In the genomic region with DNA sequence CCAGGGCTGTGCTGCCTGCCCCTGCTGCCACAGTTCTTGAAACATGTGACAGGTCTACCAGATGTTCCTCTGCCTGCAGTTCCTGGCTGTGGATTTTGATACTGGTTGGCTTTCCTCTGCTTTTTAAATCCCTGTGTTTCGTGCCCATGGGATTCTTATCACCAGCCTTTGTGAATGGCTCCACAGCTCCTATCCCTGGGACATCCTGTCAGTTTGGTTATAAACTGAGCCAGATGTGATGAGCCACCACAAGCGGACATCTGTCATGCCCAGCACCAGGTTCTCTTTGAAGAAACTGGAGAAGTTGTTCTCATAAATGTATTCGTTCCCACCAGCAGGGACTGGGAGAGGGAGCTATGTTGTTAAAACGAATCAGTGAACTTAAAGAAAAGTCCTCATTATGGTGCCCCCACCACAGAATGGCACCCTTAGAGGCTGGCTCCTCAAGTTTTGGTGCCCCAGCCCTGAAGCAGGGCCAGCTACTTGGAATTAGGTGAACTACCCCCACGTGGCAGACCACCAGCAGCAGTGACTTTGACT, we compare ENCODE assay signal across 17 mouse cellular contexts. TPM values are rescaled to one million over a fixed set of nuclear protein-coding genes. Genes with fewer than 3 reads are reported as not detected.
DNase-seq lines count a peak whose midpoint lies in the region; ATAC-seq and TF ChIP-seq lines count a peak whose summit lies in the region.
"Had no signal": no experiment of that assay in that cellular context is flagged by ENCODE, and none has a peak within 500 bp of the region (broad histone marks: within the 10 kb centered on the region; RNA-seq: fewer than 3 reads in every experiment).

No protein-coding gene starts in this region.

- H3K79me2 ChIP-seq in heart, adult 2 months (replicated peaks; ENCODE audit: control insufficient read depth, insufficient read depth, low read length): no peaks in the 10 kb centered on the region; the same call in 1 of the 2 replicates

- no peak for TF ChIP-seq POLR2A in heart, adult 2 months (IDR thresholded peaks at IDR 0.05; ENCODE audit: insufficient read depth, low read depth, low read length)

- H3K27me3 ChIP-seq in heart, embryonic 12.5 days (replicated peaks): no peaks in the 10 kb centered on the region
- H3K27me3 ChIP-seq in heart, adult 2 months (ENCODE audit: control insufficient read depth, insufficient read depth, low read length): no peaks in the 10 kb centered on the region
- no peaks in the 10 kb centered on the region for H3K27me3 ChIP-seq in neural tube, embryonic 13.5 days
- H3K27me3 ChIP-seq in stomach, postnatal 0 days (ENCODE audit: control insufficient read depth, insufficient read depth, low read length): no peaks in the 10 kb centered on the region
- H3K27me3 ChIP-seq: intestine, embryonic 15.5 days had no signal

- no peak overlapping the region for H3K4me3 ChIP-seq in heart, embryonic 12.5 days
- H3K4me3 ChIP-seq in heart, adult 2 months: no peak overlapping the region
- H3K4me3 ChIP-seq in left cerebral cortex, adult 2 months: no peak overlapping the region
- no peak overlapping the region for H3K4me3 ChIP-seq in neural tube, embryonic 13.5 days
- no peak overlapping the region for H3K4me3 ChIP-seq in stomach, postnatal 0 days (ENCODE audit: low read depth, low read length)
- H3K4me3 ChIP-seq: hindbrain, embryonic 10.5 days; intestine, embryonic 15.5 days had no signal

- no peak overlapping the region for H3K9ac ChIP-seq in heart, embryonic 12.5 days
- H3K9ac ChIP-seq in heart, adult 2 months (ENCODE audit: low read depth, low read length): no peak overlapping the region
- H3K9ac ChIP-seq in neural tube, embryonic 13.5 days: no peak overlapping the region
- no peak overlapping the region for H3K9ac ChIP-seq in stomach, postnatal 0 days (ENCODE audit: low read length)
- H3K9ac ChIP-seq: intestine, embryonic 15.5 days; liver, embryonic 14.5 days had no signal

- TF ChIP-seq CTCF in heart, adult 2 months (IDR thresholded peaks at IDR 0.05): no peak
- no peak for TF ChIP-seq CTCF in left cerebral cortex, adult 2 months (IDR thresholded peaks at IDR 0.05)
- TF ChIP-seq CTCF in stomach, postnatal 0 days (IDR thresholded peaks at IDR 0.05; ENCODE audit: low read depth): no peak

- DNase-seq in heart, adult 2 months: no peak
- DNase-seq in left cerebral cortex, adult 2 months (ENCODE audit: extremely low spot score in 1 of 2, low spot score in 2 of 2): no peak
- no peak for DNase-seq in left cerebral cortex, postnatal 14 days (ENCODE audit: low spot score in 2 of 2)
- no peak for DNase-seq in neural tube, embryonic 10.5 days (ENCODE audit: extremely low spot score, low spot score)
- no peak for DNase-seq in stomach, postnatal 0 days (ENCODE audit: low spot score)
- DNase-seq: adrenal gland, postnatal 36 days; cerebellum, postnatal 25 days; right cerebral cortex, postnatal 14 days; thymus, adult 2 months had no signal

- ATAC-seq in heart, embryonic 12.5 days (ENCODE audit: insufficient number of reproducible peaks, low FRiP score): no peak
- no peak for ATAC-seq in neural tube, embryonic 13.5 days (ENCODE audit: low read depth)
- ATAC-seq in stomach, postnatal 0 days (ENCODE audit: low FRiP score, low TSS enrichment): no peak
- no peak for ATAC-seq in frontal cortex, adult (ENCODE audit: low TSS enrichment)
- ATAC-seq: activated CD4-positive, CD25-positive, alpha-beta regulatory T cell, adult 4 months; intestine, embryonic 15.5 days had no signal

- H3K36me3 ChIP-seq in heart, embryonic 12.5 days: peaks cover 66% of the 10 kb centered on the region
- peaks cover 46% of the 10 kb centered on the region for H3K36me3 ChIP-seq in heart, adult 2 months (ENCODE audit: control insufficient read depth, insufficient read depth, low read length)
- peaks cover 71% of the 10 kb centered on the region for H3K36me3 ChIP-seq in neural tube, embryonic 13.5 days
- H3K36me3 ChIP-seq in stomach, postnatal 0 days (ENCODE audit: control insufficient read depth, insufficient read depth, low read length): peaks cover 48% of the 10 kb centered on the region

- intact Hi-C loops in heart, adult 2 months (cut with DNase I): no loop called here
- intact Hi-C loops in left cerebral cortex, adult 2 months (cut with DNase I): no loop called here
- intact Hi-C loops in left cerebral cortex, postnatal 14 days (cut with DNase I): loop anchor here (5.0 kb wide), 1 partner anchor 45 kb away; no protein-coding TSS in a partner anchor

- H3K4me1 ChIP-seq in heart, embryonic 12.5 days (replicated peaks): peaks cover 50% of the 10 kb centered on the region
- peaks cover 15% of the 10 kb centered on the region for H3K4me1 ChIP-seq in heart, adult 2 months (ENCODE audit: control insufficient read depth, insufficient read depth, low read length)
- peaks cover 25% of the 10 kb centered on the region for H3K4me1 ChIP-seq in neural tube, embryonic 13.5 days (replicated peaks)
- peaks cover 2% of the 10 kb centered on the region; the same call in 1 of the 2 replicates for H3K4me1 ChIP-seq in stomach, postnatal 0 days (replicated peaks; ENCODE audit: control insufficient read depth, insufficient read depth)

- no peak overlapping the region for H3K4me2 ChIP-seq in heart, embryonic 12.5 days
- no peak overlapping the region for H3K4me2 ChIP-seq in neural tube, embryonic 13.5 days
- no peak overlapping the region for H3K4me2 ChIP-seq in stomach, postnatal 0 days (replicated peaks; ENCODE audit: low read depth)
- H3K4me2 ChIP-seq: intestine, embryonic 15.5 days had no signal

- no peak for TF ChIP-seq EP300 in heart, adult 2 months (IDR thresholded peaks at IDR 0.05; ENCODE audit: insufficient read depth, low read depth, low read length)
- no peak for TF ChIP-seq EP300 in stomach, postnatal 0 days (optimal IDR thresholded peaks at IDR 0.05)

- peak overlapping the region; percentile 10; the same call in 1 of the 2 replicates for H3K27ac ChIP-seq in heart, embryonic 12.5 days (ENCODE audit: poor library complexity, severe bottlenecking)
- no peak overlapping the region for H3K27ac ChIP-seq in heart, adult 2 months
- peak overlapping the region; percentile 8; the same call in 1 of the 2 replicates for H3K27ac ChIP-seq in left cerebral cortex, adult 2 months
- H3K27ac ChIP-seq in neural tube, embryonic 13.5 days (replicated peaks): peak overlapping the region; percentile 33; the same call in 1 of the 2 replicates
- peak overlapping the region; percentile 71 for H3K27ac ChIP-seq in stomach, postnatal 0 days (replicated peaks)
- H3K27ac ChIP-seq: hindbrain, embryonic 10.5 days; liver, embryonic 14.5 days had no signal

- no peaks in the 10 kb centered on the region for H3K9me3 ChIP-seq in heart, embryonic 12.5 days (replicated peaks)
- H3K9me3 ChIP-seq in neural tube, embryonic 13.5 days: no peaks in the 10 kb centered on the region
- H3K9me3 ChIP-seq in stomach, postnatal 0 days (ENCODE audit: control insufficient read depth, low read length): no peaks in the 10 kb centered on the region
- H3K9me3 ChIP-seq: hindbrain, embryonic 10.5 days; intestine, embryonic 15.5 days had no signal

- WGBS in heart, embryonic 12.5 days: 69% methylated on average over 5 of the region's 5 CpGs
- WGBS in heart, adult 2 months: 60% methylated on average over 5 of the region's 5 CpGs
- 75% methylated on average over 5 of the region's 5 CpGs for WGBS in neural tube, embryonic 13.5 days
- WGBS in stomach, postnatal 0 days: 65% methylated on average over 5 of the region's 5 CpGs

RNA-seq across cellular contexts. Expression of gene Amotl2, which starts 15.9 kb away (rescaled TPM):
- 59.2 and 61.6 TPM in 2 replicates for polyA plus RNA-seq in heart, embryonic 12.5 days (2016; fragmentation: Nextera tagmentation; extraction: Ambion mirVana)
- 10 to 100 TPM; 56.5 to 66.3 TPM for total RNA-seq in heart, adult 2 months (2021)
- 25.9 and 28.3 TPM in 2 replicates for polyA plus RNA-seq in heart, adult 2 months (2012; rRNA removed)
- 10 to 100 TPM; 21.3 to 22.4 TPM for total RNA-seq in left cerebral cortex, adult 2 months (2021)
- total RNA-seq in left cerebral cortex, postnatal 14 days (2021): 10 to 100 TPM; 16.7 to 19.5 TPM
- 59.3 and 69.6 TPM in 2 replicates for polyA plus RNA-seq in neural tube, embryonic 13.5 days (2015; fragmentation: Nextera tagmentation; extraction: Ambion mirVana)
- 18.6 and 22.7 TPM in 2 replicates for polyA plus RNA-seq in stomach, postnatal 0 days (2015; fragmentation: Nextera tagmentation; extraction: Ambion mirVana)
- total RNA-seq: megakaryocyte-erythroid progenitor cell, adult 5-6 weeks had no signal
- polyA plus RNA-seq: activated CD4-positive, CD25-positive, alpha-beta regulatory T cell, adult 4 months had no signal
